Mouse (Mus musculus) cerebellum, adult 11 months (tissue): ENCODE measurements around the gene Lin7b.

ENCODE experiments used
- DNase-seq: peaks from one replicate; pipeline ENCODE4 v3.0.0; 2022

The Lin7b gene

DNA sequence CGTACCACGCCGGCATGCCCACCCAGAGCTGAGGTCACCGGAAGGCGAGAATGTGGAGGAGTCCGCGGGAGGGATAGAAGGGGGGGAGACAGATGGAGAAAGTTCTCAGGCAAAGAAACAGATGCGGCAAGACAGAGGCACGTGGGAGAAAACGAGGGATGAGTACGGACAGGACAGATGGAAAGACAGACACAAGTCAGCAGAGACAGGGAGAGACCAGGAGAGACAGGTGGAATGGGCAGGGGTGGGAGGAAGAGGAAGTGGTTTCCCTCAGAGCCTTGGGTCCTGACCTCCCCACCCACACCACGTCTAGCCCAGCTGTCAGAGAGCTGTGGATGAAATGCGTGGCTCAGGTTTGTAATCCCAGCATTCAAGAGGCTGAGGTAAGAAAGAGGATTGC is 23.5 kb downstream of the Lin7b start:
- no peak for DNase-seq

DNA sequence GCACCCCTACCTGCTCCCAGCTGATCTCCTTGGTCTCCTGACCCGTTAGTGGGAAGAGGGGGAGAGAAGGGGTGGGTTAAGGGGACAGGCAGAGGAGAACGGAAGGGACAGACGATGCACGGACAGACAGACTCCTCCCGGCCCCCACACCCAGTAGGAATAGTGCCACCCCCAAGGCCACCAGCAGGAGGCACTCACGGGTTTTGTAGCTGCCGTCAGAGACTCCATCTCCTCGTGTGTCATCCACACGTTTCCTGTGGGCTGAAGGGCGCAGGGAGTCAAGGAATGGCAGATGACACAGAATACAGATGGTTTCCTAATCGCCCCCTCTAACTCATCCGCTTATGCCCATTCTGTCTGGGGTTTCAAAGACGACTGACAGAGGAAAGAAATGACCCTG is 26.8 kb downstream of the Lin7b start:
- DNase-seq: no peak

DNA sequence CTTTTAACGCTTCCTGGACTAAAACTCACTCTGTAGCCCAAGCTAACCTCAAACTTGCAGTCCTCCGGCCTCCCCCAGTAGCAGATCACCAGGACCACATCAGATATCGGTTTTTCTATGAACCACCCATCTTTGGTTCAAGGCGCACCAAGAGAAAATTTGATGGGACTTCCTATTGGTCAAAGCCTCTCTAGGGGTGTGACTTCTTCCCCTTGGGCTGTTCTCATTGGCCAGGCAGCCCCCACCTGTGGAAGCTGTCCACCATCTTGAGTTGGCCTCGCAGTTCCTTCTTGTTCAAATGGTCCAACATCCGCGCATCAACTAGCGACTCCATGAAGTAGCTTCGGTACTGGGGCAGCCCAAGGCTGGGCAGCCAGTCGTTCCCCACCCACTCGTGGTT is 28.3 kb downstream of the Lin7b start:
- DNase-seq: no peak

DNA sequence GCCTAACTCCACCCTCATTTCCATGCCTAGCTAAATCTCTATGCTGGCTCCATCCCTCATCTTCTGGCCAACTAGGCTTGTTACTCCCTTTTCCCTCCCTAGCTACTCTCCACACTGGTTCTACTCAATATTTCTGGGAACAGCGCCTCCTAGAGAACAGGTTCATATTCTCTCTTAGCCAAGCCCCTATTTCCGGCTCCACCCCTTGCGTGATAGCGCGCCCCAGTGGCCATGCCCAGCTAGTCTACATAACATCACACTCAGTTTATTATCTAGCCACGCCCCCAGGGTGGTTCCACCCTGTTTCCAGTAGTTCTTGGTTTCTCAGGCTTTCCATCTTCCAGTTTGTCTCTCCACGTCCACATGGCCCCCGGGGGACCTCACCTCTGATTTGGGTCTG is 29.1 kb downstream of the Lin7b start:
- DNase-seq: peak; percentile 65

DNA sequence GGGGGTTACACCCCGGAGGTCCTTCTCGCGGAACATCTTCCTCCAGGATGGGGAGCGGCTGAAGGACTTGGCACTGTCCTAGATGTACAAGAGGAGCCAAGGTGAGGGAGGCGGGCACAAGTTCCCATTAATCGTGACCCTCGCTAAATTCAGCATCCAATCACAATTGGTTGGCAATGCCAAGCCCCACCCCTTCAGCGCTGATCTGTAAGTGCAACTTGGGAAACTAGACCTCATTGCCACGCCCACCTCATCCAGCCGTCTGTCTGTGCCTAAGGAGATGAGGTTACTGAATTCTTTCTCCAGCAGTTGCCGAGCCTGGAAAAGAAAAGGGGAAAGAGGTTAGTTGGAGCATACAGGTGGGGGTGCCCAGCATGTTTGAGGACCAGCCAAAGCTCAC is 29.7 kb downstream of the Lin7b start:
- no peak for DNase-seq

DNA sequence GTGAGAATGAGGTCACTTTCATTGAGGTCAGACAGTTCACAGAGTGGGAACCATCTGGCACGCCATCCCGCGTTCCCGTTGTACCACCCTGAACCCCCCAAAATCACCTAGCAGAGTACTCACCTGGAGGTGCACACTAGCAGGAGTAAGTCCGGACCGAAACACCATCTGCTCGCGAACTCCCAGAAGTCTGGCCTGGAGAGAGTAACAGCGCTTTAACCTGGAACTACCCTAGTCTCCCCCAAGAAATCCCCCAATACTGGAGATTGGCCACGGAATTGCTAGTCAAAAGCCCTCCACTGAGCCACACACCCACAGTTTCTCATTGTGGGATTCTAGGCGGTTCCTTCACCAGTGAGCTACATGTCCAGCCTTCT is 30.3 kb downstream of the Lin7b start:
- DNase-seq: no peak

DNA sequence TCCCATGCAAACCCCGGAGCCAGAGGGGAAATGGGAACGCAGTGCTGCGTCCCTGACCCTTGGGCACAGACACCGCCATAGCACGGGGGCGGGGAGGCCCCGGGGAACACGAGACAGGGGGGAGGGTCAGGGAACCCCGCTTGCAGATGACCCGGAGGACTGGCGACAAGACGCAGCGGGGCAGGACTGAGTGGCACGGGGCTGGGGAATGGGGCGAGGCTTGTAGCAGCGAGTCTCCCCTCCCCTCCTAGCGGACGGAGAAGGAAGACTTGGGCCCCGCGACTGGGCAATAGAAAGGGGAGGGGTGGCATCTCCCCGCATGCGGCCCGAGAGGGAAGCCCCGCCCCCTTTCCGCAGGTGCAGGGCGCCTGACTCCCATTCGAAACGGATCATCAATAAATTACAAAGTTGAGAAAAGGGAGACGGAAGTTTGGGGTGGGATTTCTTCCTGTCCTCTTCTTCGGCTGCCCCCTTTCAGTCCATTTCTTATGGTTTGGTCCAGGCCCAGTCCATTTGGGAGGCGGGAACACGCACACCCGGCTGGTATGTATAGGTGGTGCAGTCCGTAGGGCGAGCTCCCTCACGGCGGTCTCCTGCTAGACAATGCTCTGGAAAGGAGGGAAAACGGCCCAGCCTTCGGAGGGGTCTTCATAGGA is 30.8 kb downstream of the Lin7b start:
- peak; percentile 66 for DNase-seq

DNA sequence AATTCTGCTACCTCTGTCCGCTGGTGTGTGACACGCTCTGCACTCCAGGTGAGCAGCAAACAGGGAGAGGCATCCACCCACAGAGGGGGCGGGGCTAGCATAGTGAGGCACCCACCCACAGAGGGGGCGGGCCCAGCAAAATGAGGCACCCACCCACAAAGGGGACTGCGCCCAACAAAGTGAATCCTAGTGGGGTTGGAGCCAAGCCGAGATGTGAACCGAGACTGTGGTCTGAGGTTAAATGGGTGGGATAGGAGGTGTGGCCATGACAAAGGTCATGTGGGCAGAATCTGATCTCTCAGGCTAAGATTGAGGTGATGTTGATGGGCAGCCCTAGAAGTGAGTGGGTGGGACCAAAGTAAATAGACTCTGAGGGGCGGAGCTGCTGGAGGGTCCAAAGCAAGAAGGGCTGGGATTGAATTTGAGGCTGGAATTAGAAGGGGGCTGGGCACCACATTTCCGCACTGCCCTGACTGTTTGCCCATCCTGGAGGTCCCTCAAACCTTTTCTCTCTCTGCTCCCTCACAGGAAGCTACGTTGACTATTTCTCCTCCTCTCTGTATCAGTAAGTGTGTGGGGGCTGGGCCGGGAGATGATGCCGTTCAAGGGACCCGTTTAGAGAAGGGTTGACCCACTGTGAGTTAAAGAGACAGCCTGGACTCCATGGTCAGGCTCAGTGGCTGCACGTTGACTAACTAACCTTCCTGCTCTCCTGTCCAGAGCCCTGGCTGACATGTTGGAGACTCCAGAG is 32.0 kb downstream of the Lin7b start:
- no peak for DNase-seq

DNA sequence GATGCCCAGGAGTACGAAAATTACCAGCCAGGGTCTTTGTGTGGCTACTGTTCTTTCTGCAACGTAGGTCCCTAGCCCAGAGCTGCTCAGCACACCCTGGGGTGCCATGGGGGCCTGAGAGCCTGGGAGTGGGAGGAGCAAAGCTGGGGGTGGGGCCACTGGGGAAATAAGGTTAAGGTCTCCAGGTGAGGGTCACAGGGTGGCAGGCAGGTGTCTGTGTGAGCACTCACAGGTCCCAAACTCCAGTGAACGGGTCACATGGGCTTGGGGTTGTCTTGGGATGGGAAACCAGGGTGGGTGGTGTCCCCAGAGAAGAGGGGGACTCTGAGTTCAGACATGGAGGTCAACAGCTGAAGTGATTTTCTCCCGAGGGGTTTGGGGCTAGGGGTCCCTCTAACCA is 32.9 kb downstream of the Lin7b start:
- DNase-seq: no peak

DNA sequence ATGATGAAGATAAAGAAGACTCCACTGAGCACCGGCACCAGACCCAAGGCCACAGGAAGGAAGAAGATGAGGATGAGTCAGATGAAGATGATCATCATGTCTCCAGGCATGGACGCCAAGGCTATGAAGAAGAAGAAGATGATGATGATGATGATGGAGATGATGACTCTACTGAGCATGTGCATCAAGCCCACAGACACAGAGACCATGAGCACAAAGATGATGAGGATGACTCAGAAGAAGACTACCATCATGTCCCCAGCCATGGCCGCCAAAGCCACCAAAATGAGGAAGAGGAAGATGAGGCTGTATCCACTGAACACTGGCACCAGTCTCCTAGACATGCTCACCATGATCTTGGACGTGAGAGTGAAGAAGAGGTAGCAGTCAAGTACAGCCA is 34.1 kb downstream of the Lin7b start:
- DNase-seq: no peak

DNA sequence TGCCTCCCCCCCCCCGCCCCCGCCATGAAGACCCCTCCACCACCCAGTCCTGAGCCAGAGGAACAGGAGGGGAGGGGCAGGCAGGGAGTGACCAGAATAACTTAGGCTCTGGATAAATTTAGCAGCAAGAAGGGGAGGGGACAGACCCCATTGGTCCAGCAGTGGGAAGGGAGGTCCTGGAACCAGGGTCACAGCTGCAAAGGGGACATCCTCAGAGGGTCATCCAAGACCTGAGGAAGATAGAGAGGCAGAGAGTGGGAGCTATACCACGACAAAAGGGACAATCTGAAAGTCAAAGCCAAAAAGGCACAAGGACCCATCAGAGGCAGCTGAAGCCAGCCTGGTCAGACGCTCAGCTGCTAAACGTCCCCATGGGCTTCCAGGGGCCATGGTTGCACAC is 35.3 kb downstream of the Lin7b start, which contains the start of gene Hrc:
TSS of gene Hrc (plus strand) at position 235 of the 400 bp plus-strand sequence.
- DNase-seq: no peak

DNA sequence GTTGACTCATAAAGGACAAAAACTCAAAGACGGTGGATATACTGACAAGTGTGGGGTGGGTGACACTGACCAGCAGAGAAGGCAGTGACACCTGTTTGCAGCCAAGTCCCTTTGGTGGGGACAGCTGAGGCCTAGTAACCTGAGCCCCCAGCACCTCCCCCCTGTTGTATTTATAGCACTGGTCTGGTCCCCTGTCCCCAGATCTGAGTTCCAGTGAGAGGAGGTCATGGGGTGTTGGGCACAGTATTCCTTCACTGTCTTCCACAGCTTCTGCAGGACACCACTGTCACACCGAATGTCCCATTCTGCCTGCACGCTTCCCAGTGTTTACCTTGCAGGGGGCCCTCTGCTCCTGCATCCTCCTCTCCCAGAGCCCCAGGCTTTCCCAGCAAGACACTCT is 35.8 kb downstream of the Lin7b start:
- DNase-seq: no peak

DNA sequence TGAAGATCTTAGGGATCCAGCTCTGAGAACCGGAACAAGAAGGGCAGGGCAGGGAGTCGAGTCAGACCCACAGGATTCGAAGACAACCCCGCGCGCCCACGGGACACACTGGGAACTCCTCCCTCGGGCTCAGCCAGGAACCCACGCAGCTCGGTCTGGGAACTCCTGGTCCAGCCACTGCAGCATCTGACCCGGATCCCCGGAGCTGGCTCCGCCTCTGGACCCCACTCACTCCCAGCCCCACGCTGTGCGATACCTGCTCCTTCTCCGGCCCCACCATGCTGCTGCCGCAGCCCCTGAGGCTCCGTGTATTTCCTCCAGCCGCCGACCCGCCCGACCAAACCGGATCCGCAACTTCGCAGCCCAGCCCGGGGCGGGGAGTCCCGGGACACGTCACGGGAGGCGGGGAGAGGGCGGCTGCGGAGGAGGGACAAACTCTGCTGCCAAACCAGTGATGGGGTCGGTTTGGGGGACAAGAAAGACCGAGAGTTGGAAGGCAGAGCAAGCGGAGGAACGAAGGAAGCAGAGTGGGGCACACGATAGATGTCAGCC is 36.9 kb downstream of the Lin7b start, which contains the start of gene Trpm4:
TSS of gene Trpm4 (minus strand) at position 350 of the 552 bp plus-strand sequence.
- peak; percentile 56 for DNase-seq

DNA sequence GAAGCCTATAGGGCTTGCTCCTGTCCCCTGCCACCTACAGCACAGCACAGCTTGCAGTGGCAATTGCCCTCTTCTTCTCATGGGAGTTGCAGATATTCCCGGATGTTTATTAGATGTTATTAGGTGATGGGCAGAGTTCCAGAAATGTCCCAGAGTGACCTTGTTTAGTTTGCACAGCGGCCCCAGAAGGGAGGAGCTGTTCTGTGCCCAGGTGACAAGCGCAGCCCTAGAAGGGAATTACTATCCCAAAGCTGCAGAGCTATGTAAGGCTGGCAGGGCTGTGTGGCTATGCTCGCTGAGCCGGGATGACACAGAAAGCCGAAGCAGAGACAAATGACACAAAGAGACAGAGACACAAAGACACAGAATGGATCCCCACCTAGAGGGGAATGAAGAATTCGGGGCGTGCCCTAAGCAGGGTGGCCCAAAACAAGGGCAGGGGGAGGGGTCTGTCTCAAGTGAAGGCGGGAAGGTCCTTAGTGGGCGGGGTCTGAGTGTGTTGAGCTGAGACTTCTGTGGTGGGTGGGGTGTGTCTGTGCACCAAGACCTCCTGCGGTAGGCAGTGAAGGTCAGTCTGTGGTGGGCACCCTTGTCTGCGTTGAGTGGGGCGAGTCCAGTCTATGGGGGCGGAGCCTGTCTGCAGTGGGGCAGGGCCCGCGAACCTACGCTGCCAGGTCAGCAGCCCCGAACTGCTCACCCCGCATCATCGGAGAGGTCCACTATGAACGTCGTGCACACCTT is 37.5 kb downstream of the Lin7b start:
- no peak for DNase-seq

DNA sequence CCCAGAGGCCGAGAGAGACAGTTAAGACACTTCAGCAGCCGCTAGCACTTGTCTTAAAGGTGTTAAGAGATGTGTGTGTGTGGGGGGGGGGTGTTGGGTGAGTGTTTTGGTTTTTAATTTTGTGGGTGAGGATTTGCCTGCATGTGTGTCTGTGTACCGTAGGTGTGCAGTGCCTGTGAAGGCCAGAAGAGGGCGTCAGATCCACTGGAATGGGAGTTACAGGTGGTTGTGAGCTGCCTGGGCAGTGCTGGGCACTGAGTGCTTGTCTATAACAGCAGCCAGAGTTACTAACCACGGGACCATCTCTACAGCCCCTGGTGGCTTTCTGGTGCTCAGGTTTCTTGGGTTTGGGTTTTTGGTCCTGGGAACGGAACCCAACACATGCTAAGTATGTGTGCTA is 38.9 kb downstream of the Lin7b start:
- no peak for DNase-seq

DNA sequence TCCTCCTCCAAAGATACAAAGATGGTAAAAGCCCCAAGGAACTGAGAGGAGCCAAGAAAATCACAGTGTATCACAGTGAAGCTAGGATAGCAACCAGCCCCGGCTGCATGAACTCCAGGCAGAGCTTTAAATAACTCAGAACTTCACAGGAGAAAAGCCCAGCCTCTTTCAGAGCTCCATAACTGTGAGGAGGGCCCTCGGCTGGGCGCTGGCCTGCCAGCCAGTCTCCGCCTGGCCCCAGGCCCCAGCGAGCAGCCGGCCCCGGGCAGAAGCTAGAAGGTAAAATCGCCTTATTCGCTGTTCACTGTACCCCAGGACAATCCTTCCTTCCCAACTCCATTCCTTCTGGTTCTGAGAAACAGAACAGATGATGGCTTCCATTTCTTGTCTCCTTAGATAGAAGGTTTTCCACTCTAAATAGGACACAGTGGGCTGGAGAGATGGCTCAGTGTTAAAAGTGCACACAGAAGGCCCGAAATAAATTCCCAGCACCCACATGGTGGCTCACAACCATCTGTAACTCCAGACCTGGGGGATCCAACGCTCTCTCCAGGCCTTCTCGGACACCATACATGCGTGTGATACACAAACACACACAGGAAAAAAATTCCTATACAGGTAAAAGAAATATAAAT is 41.4 kb downstream of the Lin7b start:
- no peak for DNase-seq

DNA sequence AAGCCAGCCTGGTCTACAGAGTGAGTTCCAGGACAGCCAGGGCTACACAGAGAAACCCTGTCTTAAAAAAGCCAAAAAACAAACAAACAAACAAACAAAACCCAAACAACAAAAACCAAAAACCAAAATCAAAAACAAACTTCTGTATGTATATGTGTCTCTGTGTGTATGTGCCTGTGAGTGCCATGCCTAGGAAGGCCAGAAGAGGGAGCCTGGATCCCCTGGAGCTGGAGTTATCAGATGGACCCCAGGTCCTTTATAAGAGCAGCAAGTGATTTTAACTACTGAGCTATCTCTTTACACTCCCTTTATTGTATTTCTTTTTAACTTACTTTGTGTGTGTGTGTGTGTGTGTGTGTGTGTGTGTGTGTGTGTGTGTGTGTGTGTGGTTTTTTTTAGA is 44.6 kb downstream of the Lin7b start:
- DNase-seq: no peak

DNA sequence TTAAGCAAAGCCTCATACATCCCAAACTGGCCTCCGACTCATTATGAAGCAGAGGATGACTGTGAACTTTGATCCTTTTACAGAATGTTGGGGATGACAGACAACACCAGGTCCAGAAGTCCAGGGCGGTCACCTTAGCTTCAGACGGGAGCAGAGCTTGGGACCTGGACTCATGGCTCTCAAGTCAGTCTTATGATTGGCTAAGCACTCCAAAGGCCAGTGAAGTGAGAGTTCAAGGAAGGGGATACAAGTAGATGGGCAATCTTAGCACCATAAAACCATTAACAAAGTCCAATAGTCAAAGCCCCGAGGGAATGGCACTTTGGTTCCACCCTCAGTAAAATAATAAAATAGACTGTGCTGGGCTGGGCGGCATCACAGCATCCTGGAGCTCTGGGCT is 47.3 kb downstream of the Lin7b start:
- no peak for DNase-seq

DNA sequence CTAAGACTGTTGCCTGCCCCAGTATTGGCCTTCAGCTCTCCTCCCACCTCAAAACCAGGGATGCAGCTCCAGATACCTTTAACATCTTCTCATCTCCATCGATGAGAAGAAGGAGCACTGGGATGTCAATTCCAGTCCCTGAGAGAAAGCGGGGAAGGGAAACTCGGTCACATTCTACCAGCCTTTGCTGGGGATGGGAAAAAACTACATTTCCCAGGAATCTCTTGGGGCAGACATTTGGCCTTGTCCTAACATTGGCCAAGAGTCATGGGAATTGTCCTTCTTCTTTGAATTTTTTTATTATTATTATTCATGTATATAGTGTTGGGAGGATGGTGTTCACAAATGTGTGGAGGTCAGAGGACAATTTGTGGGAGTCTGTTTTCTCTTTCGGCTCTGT is 48.1 kb downstream of the Lin7b start:
- no peak for DNase-seq
